Mouse (Mus musculus) T-helper 1 cell (primary cell): ENCODE results near the gene Pcsk4.

ENCODE experiments used
- in situ Hi-C: fragments of 300-600 bp; cut with MboI, MseI; formaldehyde crosslinking; loops from one replicate; pipeline ENCODE4 v1.15.1; 2025; ENCODE audit warnings: high pct_unique_total_duplicates

The Pcsk4 gene

GRCm38 (mm10) chr10:80271870-80272585 is 57.3 kb downstream of the Pcsk4 start:
- in situ Hi-C loops: no loop called here
